Mouse (Mus musculus) olfactory bulb, adult 2 months (tissue): ENCODE data around the gene Kcnmb3. TPM values are rescaled to one million over a fixed set of nuclear protein-coding genes. Genes with fewer than 3 reads are reported as not detected.
"Not testable (repeated sequence)": the region's sequence is repeated elsewhere in the genome, so short reads cannot be mapped to it uniquely, and the experiment has no call there.

ENCODE experiments used
- H3K27ac ChIP-seq: fragments of 200-500 bp; 2 replicates; pipeline ENCODE4 v1.5.1; 2012; ENCODE audit warnings: low read depth, low read length; ENCODE audit not compliant: insufficient read depth
- H3K4me1 ChIP-seq: fragments of 200-500 bp; 2 replicates; pipeline ENCODE4 v1.6.1; 2012; ENCODE audit warnings: low read length; ENCODE audit not compliant: control insufficient read depth, insufficient read depth
- H3K4me3 ChIP-seq: fragments of 200-500 bp; 2 replicates; pipeline ENCODE4 v1.5.1; 2012; ENCODE audit warnings: mild to moderate bottlenecking, low read depth, low read length, moderate library complexity; ENCODE audit not compliant: insufficient read depth
- CTCF ChIP-seq: fragments of 200-500 bp; IDR thresholded peaks from 2 replicates; pipeline ENCODE4 v1.5.1; 2012; ENCODE audit warnings: low read depth, mild to moderate bottlenecking, low read length, moderate library complexity; ENCODE audit not compliant: insufficient read depth
- POLR2A ChIP-seq: fragments of 200-500 bp; IDR thresholded peaks from 2 replicates; pipeline ENCODE4 v1.6.1; 2012; ENCODE audit warnings: mild to moderate bottlenecking, low read depth, low read length, moderate library complexity; ENCODE audit not compliant: insufficient read depth
- WGBS: fragments of 180-500 bp; shearing (Covaris S2); methylation state at CpG from one replicate; pipeline ENCODE4 v1.1.7; 2018; 5-methylcytosine and 5-hydroxymethylcytosine counted together
- polyA plus RNA-seq: library from polyadenylated mRNA; stranded (reverse); fragments of >200 nt; gene quantifications from 2 replicates; pipeline ENCODE4 v1.2.4, GENCODE M21; 2012; ENCODE audit warnings: low replicate concordance; ENCODE audit not compliant: missing spikeins, insufficient read depth, insufficient read length

Gene Kcnmb3
- polyA plus RNA-seq, 1 experiment, result not detected

DNA sequence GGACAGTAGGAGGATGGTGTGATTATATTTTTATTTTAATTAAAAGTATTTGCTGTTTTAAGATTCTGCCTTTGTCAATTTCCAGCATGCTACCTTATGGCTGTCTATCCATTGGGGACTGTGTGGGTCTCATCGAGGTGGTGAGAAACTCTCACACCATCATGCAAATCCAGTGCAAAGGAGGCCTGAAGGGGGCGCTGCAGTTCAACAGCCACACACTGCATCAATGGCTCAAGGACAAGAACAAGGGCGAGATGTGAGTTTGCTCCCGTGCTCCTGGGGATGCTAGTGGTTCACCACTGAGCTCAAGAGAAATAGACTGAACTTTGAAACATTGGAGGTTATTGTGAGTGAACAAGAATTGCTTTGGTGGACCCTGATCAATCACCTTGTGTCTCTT lies 32.3 kb downstream of the Kcnmb3 start:
- Histone ChIP-seq H3K27ac (no peak overlapping the region), H3K4me3 (no peak overlapping the region), H3K4me1 (peaks cover 3% of the 10 kb centered on the region)
- TF ChIP-seq POLR2A (no peak), CTCF (peak; percentile 19; the same call in 1 of the 2 replicates)
- 48% methylated on average over 4 of the region's 4 CpGs for WGBS

GRCm38 (mm10) chr3:32454329-32455021 lies 37.6 kb downstream of the Kcnmb3 start:
- Histone ChIP-seq H3K4me1 (no peaks in the 10 kb centered on the region), H3K4me3 (no peak overlapping the region), H3K27ac (no peak overlapping the region)
- TF ChIP-seq CTCF (no peak), POLR2A (no peak)
- WGBS, result 32% methylated on average over 11 of the region's 11 CpGs

- no peak for TF ChIP-seq CTCF
- no peak for TF ChIP-seq POLR2A
- H3K4me1 ChIP-seq, result peaks cover 3% of the 10 kb centered on the region; the same call in 1 of the 2 replicates
- no peak overlapping the region for H3K27ac ChIP-seq
Measured at GRCm38 (mm10) chr3:32441710-32442109, 50.3 kb downstream of the Kcnmb3 start.

GRCm38 (mm10) chr3:32438716-32439115 lies 53.3 kb downstream of the Kcnmb3 start:
- TF ChIP-seq CTCF, result no peak
- no peak for TF ChIP-seq POLR2A
- H3K4me1 ChIP-seq, result peaks cover 5% of the 10 kb centered on the region; the same call in 1 of the 2 replicates
- no peak overlapping the region for H3K4me3 ChIP-seq
- H3K27ac ChIP-seq, result no peak overlapping the region
- 84% methylated on average over 4 of the region's 4 CpGs for WGBS

More at GRCm38 (mm10) chr3:32441710-32442109, 50.3 kb downstream of the Kcnmb3 start:
- H3K4me3 ChIP-seq, result no peak overlapping the region

DNA sequence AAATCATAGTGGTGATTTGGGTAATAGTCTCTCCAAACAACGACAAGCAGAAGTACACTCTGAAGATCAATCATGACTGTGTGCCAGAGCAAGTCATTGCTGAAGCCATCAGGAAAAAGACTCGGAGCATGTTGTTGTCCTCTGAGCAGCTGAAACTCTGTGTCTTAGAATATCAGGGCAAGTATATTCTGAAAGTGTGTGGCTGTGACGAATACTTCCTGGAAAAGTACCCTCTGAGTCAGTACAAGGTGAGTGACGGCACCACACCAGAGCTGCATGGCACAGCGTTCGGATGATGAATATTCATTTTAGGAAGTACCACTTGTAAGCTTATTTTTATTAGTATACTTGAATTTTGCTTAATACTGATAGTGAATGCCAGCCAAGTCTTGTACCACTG lies 54.2 kb downstream of the Kcnmb3 start:
- WGBS, result 84% methylated on average over 6 of the region's 6 CpGs
- no peak overlapping the region for H3K27ac ChIP-seq

GRCm38 (mm10) chr3:32437297-32437696 lies 54.7 kb downstream of the Kcnmb3 start:
- WGBS, result 93% methylated on average over 6 of the region's 6 CpGs
- Histone ChIP-seq H3K27ac (no peak overlapping the region), H3K4me3 (no peak overlapping the region), H3K4me1 (peaks cover 5% of the 10 kb centered on the region; the same call in 1 of the 2 replicates)
- TF ChIP-seq CTCF, result no peak
- no peak for TF ChIP-seq POLR2A

More for the DNA sequence above, 54.2 kb downstream of the Kcnmb3 start:
- Histone ChIP-seq H3K4me3 (no peak overlapping the region), H3K4me1 (peaks cover 5% of the 10 kb centered on the region; the same call in 1 of the 2 replicates)
- TF ChIP-seq CTCF, result no peak
- TF ChIP-seq POLR2A, result no peak

DNA sequence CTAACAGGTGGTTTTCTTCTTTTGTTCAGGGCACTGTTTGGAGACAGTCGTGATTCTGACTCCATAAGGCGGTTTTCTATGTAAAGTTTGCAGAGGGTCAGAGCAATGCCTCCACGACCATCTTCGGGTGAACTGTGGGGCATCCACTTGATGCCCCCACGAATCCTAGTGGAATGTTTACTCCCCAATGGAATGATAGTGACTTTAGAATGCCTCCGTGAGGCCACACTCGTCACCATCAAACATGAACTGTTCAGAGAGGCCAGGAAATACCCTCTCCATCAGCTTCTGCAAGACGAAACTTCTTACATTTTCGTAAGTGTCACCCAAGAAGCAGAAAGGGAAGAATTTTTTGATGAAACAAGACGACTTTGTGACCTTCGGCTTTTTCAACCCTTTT lies 55.9 kb downstream of the Kcnmb3 start:
- WGBS, result 91% methylated on average over 11 of the region's 11 CpGs
- TF ChIP-seq CTCF (no peak), POLR2A (no peak)

DNA sequence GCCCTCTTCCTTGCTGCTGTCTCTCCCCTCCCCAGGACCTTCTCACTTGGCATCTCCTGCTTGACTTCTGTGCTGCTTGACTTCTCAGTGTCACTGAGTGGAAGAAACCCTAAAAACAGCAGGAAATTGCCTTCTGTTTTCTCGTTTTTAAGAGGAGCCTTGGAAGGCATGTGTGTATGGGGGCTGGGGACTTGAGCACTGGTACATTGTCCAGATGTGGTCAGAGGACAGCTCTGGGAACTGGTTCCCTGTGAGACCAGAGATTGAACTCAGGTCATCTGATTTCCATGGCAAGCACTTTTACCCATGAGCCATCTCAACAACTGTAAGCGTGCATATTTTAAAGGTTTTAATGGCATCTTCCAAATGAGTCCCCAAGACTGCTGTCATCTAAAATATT lies 58.0 kb downstream of the Kcnmb3 start:
- 67% methylated on average over 2 of the region's 2 CpGs for WGBS
- Histone ChIP-seq H3K27ac (no peak overlapping the region), H3K4me3 (no peak overlapping the region), H3K4me1 (peaks cover 6% of the 10 kb centered on the region; the same call in 1 of the 2 replicates)
- TF ChIP-seq POLR2A (no peak), CTCF (no peak)

More for the DNA sequence above, 55.9 kb downstream of the Kcnmb3 start:
- Histone ChIP-seq H3K4me1 (peaks cover 5% of the 10 kb centered on the region; the same call in 1 of the 2 replicates), H3K27ac (no peak overlapping the region), H3K4me3 (no peak overlapping the region)

DNA sequence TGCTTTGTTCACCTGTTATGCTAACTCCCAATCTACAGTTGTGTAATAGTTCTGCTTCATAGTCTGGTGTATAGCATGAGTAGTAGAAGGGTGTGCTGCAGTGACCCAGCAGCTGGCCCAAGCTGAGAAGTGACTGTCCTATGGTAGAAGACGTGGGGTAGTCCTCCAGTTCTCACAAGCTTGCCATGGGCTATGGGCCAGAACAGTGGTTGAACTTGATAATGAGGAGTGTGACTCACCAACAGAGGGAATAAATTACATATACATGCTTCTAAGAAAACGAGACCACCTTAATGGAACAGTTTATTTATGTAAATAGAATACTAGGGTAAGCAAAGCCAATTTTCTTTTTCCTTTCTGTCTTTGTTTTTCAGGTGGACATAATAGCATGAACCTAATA lies 61.6 kb downstream of the Kcnmb3 start:
- H3K27ac ChIP-seq, result no peak overlapping the region
- no peak for TF ChIP-seq POLR2A
- TF ChIP-seq CTCF, result no peak
- peaks cover 7% of the 10 kb centered on the region; the same call in 1 of the 2 replicates for H3K4me1 ChIP-seq
- H3K4me3 ChIP-seq, result no peak overlapping the region
- WGBS, result 23% methylated on average over 2 of the region's 2 CpGs

- not testable (repeated sequence) for H3K4me3 ChIP-seq, H3K27ac ChIP-seq, H3K4me1 ChIP-seq
Measured at GRCm38 (mm10) chr3:32429351-32429750, 62.7 kb downstream of the Kcnmb3 start.
